Mouse (Mus musculus): ENCODE data around the gene Lama5. TPM values are rescaled to one million over a fixed set of nuclear protein-coding genes. Genes with fewer than 3 reads are reported as not detected.

The Lama5 gene
- polyA plus RNA-seq, 1 experiment, result 83.3 TPM

- no peaks in the 10 kb centered on the region for H3K36me3 ChIP-seq (ENCODE audit: control insufficient read depth, insufficient read depth, low read length)
- DNase-seq, result peak; percentile 70
- H3K27ac ChIP-seq (ENCODE audit: insufficient read depth, low read depth, low read length), result peak overlapping the region; percentile 25
- TF ChIP-seq CTCF (conservative IDR thresholded peaks at IDR 0.05; ENCODE audit: insufficient read depth, insufficient read length, low read depth, low read length) (no peak), POLR2A (IDR thresholded peaks at IDR 0.05; ENCODE audit: low read depth, low read length) (no peak)
- 37% methylated on average over 9 of the region's 9 CpGs for WGBS
- H3K27me3 ChIP-seq (replicated peaks; ENCODE audit: control insufficient read depth, insufficient read depth, low read length), result no peaks in the 10 kb centered on the region
- peaks cover 63% of the 10 kb centered on the region for H3K4me1 ChIP-seq (ENCODE audit: control insufficient read depth, insufficient read depth, low read length)
- no peak overlapping the region for H3K4me3 ChIP-seq (ENCODE audit: insufficient read depth, low read depth, low read length)
Measured at GRCm38 (mm10) chr2:180221051-180221450, 4.6 kb downstream of the Lama5 start.

DNA sequence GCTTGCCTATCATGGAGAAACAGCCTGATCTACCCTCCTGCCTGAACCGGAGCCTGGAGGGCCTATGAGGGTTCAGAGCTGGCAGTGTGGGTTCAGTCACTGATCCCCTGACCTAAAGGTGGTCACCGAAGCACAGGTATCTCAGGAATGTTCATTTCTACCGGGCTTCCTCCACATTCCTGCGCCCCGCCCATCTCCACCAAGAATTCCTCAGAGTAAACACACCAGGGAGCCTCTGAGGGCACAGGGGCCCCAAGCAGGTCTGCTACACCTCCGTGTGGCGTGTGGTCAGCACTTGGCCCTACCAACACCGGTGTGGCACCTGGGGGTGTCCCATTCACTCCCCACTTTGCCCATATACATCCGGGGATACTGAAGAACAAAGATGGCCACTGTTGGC lies 5.5 kb downstream of the Lama5 start:
- peaks cover 72% of the 10 kb centered on the region for H3K4me1 ChIP-seq (ENCODE audit: control insufficient read depth, insufficient read depth, low read length)
- H3K36me3 ChIP-seq (ENCODE audit: control insufficient read depth, insufficient read depth, low read length), result no peaks in the 10 kb centered on the region
- 41% methylated on average over 9 of the region's 9 CpGs for WGBS
- peak; percentile 65 for DNase-seq
- no peaks in the 10 kb centered on the region for H3K27me3 ChIP-seq (replicated peaks; ENCODE audit: control insufficient read depth, insufficient read depth, low read length)
- no peak for TF ChIP-seq CTCF (conservative IDR thresholded peaks at IDR 0.05; ENCODE audit: insufficient read depth, insufficient read length, low read depth, low read length)
- TF ChIP-seq POLR2A (IDR thresholded peaks at IDR 0.05; ENCODE audit: low read depth, low read length), result no peak
- peak overlapping the region; percentile 95 for H3K27ac ChIP-seq (ENCODE audit: insufficient read depth, low read depth, low read length)
- no peak overlapping the region for H3K4me3 ChIP-seq (ENCODE audit: insufficient read depth, low read depth, low read length)

DNA sequence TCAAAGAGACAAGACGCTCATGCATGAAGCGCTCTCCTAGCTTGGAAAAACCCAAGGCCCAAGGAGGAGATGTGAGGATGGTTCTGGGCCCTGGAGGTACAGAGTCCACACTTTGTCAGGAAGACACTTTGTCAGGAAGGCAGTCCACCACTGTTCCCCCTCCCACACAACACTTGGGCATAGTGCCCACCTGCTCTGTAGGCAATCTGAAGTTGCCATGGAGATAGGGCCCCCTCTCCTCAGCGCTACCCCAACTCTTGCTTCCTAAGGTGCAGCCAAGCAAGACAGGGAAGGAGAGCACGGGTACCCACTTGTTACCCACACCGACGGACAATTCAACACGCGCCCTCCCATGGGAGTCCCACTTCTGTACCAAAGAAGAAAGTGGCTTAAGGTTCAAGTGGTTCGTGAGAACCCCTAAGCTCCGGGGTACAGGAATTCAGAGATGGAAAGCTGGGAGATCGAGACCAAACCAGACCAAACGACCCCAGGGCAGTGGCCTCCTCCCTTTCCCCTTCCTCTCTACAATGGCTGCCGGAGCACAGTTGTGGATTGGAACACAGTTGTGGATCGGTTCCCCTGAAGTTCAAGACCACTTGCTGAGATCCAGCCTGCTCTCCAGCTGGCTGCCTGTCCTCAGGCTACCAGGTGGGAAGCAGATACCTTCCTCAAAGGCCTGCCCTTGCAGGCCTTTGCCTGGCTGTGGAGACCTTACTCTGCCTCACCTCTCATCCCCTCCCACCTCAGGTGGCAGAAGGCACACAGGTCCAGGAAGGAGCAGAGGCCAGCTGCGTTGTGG lies 6.3 kb downstream of the Lama5 start:
- Histone ChIP-seq H3K4me1 (ENCODE audit: control insufficient read depth, insufficient read depth, low read length) (peaks cover 80% of the 10 kb centered on the region), H3K4me3 (ENCODE audit: insufficient read depth, low read depth, low read length) (no peak overlapping the region), H3K27me3 (replicated peaks; ENCODE audit: control insufficient read depth, insufficient read depth, low read length) (no peaks in the 10 kb centered on the region), H3K36me3 (ENCODE audit: control insufficient read depth, insufficient read depth, low read length) (no peaks in the 10 kb centered on the region), H3K27ac (ENCODE audit: insufficient read depth, low read depth, low read length) (peak overlapping the region; percentile 95)
- 51% methylated on average over 15 of the region's 15 CpGs for WGBS
- DNase-seq, result peak; percentile 41
- TF ChIP-seq POLR2A (IDR thresholded peaks at IDR 0.05; ENCODE audit: low read depth, low read length) (no peak), CTCF (conservative IDR thresholded peaks at IDR 0.05; ENCODE audit: insufficient read depth, insufficient read length, low read depth, low read length) (no peak)

DNA sequence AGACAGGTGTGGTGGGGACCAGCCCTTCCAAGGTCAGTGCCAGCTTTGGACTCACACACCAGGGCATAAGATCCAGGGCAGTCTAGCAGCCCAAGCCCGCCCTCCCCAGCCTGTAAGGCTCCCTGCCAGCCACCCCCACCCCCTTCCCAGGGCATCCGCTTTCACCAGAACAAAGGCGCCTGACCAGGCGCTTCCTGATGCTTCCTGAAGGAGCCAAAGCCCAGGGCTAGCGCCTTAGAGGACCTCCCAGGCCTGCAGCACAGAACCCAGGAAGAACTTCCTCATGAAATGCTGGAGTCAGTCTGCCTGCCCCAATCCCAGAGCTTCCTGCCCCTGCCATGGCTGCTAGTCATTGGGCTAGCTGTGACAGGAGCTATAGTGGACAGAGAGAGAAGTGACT lies 7.0 kb downstream of the Lama5 start:
- TF ChIP-seq POLR2A (IDR thresholded peaks at IDR 0.05; ENCODE audit: low read depth, low read length) (no peak), CTCF (conservative IDR thresholded peaks at IDR 0.05; ENCODE audit: insufficient read depth, insufficient read length, low read depth, low read length) (no peak)
- peak; percentile 86 for DNase-seq
- H3K4me3 ChIP-seq (ENCODE audit: insufficient read depth, low read depth, low read length), result no peak overlapping the region
- WGBS, result 11% methylated on average over 5 of the region's 5 CpGs
- H3K36me3 ChIP-seq (ENCODE audit: control insufficient read depth, insufficient read depth, low read length), result no peaks in the 10 kb centered on the region
- no peaks in the 10 kb centered on the region for H3K27me3 ChIP-seq (replicated peaks; ENCODE audit: control insufficient read depth, insufficient read depth, low read length)
- peaks cover 87% of the 10 kb centered on the region for H3K4me1 ChIP-seq (ENCODE audit: control insufficient read depth, insufficient read depth, low read length)
- H3K27ac ChIP-seq (ENCODE audit: insufficient read depth, low read depth, low read length), result peak overlapping the region; percentile 95

DNA sequence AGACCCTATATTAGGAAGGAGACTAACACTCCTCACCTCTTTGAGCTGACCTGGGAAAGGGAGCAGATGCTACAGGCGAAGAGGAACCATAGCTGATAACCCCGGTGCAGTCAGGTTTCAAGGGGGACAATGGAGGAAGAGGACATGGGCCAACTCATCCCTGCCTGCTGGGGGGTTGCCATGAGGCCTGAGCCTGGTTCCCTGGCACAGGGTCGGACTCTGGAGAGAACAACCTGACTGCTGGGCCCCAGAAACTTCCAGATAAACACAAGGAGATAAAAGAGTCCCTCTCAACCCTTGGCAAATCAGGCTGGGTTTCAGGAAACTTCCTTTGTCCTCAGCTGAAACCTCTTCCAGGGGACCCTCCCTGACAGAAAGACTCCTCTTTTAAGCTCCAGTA lies 7.4 kb downstream of the Lama5 start:
- H3K36me3 ChIP-seq (ENCODE audit: control insufficient read depth, insufficient read depth, low read length), result no peaks in the 10 kb centered on the region
- no peak overlapping the region for H3K4me3 ChIP-seq (ENCODE audit: insufficient read depth, low read depth, low read length)
- no peak for TF ChIP-seq CTCF (conservative IDR thresholded peaks at IDR 0.05; ENCODE audit: insufficient read depth, insufficient read length, low read depth, low read length)
- TF ChIP-seq POLR2A (IDR thresholded peaks at IDR 0.05; ENCODE audit: low read depth, low read length), result no peak
- H3K27me3 ChIP-seq (replicated peaks; ENCODE audit: control insufficient read depth, insufficient read depth, low read length), result no peaks in the 10 kb centered on the region
- H3K27ac ChIP-seq (ENCODE audit: insufficient read depth, low read depth, low read length), result peak overlapping the region; percentile 93
- WGBS, result 50% methylated on average over 3 of the region's 3 CpGs
- no peak for DNase-seq
- H3K4me1 ChIP-seq (ENCODE audit: control insufficient read depth, insufficient read depth, low read length), result peaks cover 88% of the 10 kb centered on the region

DNA sequence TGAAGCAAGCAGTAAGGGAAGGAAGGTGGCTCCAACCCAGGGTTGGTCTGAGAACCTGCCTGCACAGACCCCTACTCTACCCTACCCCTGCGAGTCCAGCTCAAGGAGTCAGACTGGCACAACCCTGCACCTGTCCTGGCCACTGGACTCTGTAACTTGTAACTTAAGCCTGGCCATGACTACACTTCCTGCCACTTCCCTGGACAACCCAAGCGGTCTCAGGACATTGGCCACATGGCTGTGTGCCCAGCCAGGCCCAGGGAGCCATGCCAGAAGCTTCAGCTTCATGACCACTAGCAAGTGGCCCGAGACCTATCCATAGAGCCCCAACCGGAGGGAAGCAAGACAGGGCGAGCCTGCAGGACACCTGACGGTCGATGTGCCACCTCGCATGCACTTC lies 8.1 kb downstream of the Lama5 start:
- Histone ChIP-seq H3K27ac (ENCODE audit: insufficient read depth, low read depth, low read length) (peak overlapping the region; percentile 93), H3K4me1 (ENCODE audit: control insufficient read depth, insufficient read depth, low read length) (peaks cover 83% of the 10 kb centered on the region), H3K4me3 (ENCODE audit: insufficient read depth, low read depth, low read length) (no peak overlapping the region), H3K27me3 (replicated peaks; ENCODE audit: control insufficient read depth, insufficient read depth, low read length) (no peaks in the 10 kb centered on the region), H3K36me3 (ENCODE audit: control insufficient read depth, insufficient read depth, low read length) (no peaks in the 10 kb centered on the region)
- WGBS, result 21% methylated on average over 8 of the region's 8 CpGs
- no peak for TF ChIP-seq POLR2A (IDR thresholded peaks at IDR 0.05; ENCODE audit: low read depth, low read length)
- no peak for TF ChIP-seq CTCF (conservative IDR thresholded peaks at IDR 0.05; ENCODE audit: insufficient read depth, insufficient read length, low read depth, low read length)
- DNase-seq, result peak; percentile 99

- Histone ChIP-seq H3K27me3 (replicated peaks; ENCODE audit: control insufficient read depth, insufficient read depth, low read length) (no peaks in the 10 kb centered on the region), H3K4me1 (ENCODE audit: control insufficient read depth, insufficient read depth, low read length) (peaks cover 77% of the 10 kb centered on the region), H3K36me3 (ENCODE audit: control insufficient read depth, insufficient read depth, low read length) (no peaks in the 10 kb centered on the region), H3K4me3 (ENCODE audit: insufficient read depth, low read depth, low read length) (no peak overlapping the region), H3K27ac (ENCODE audit: insufficient read depth, low read depth, low read length) (peak overlapping the region; percentile 90; the same call in 1 of the 2 replicates)
- no peak for TF ChIP-seq POLR2A (IDR thresholded peaks at IDR 0.05; ENCODE audit: low read depth, low read length)
- no peak for TF ChIP-seq CTCF (conservative IDR thresholded peaks at IDR 0.05; ENCODE audit: insufficient read depth, insufficient read length, low read depth, low read length)
- WGBS, result 32% methylated on average over 5 of the region's 5 CpGs
- DNase-seq, result no peak
Measured at GRCm38 (mm10) chr2:180216921-180217320, 8.7 kb downstream of the Lama5 start.
